Mouse (Mus musculus): ENCODE results near the gene Try5.

DNA sequence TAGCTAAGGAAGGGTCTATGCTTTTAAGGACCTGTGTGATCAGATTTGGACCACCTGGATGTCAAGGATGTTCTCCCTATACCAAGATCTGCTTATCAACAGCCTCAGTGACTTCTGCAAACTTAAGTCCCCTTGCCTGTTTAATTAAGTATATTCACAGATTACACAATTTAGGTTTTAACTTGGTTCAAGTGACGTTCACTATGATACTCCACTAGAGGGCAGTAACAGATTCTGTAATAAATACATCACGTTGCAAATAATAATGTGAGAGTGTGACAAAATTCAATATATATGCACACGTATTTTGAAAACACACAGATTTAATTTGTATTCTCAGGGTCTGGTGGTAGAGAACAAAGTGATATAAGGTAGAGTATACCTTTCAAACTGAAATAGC lies 53.8 kb downstream of the Try5 start:
- TF ChIP-seq CTCF (IDR thresholded peaks at IDR 0.05; ENCODE audit: control insufficient read depth, insufficient read depth, low read length) (no peak), POLR2A (IDR thresholded peaks at IDR 0.05; ENCODE audit: borderline replicate concordance, control insufficient read depth, low read depth, low read length) (no peak)

Data from bone marrow, adult 2 months (tissue).